Comparison of ENCODE assay signal across 17 mouse cellular contexts in genomic region chr13:54760906-54761305, GRCm38 (mm10). TPM values are rescaled to one million over a fixed set of nuclear protein-coding genes. Genes with fewer than 3 reads are reported as not detected.
"Had no signal": no experiment of that assay in that cellular context is flagged by ENCODE, and none has a peak within 500 bp of the region (broad histone marks: within the 10 kb centered on the region; RNA-seq: fewer than 3 reads in every experiment).

No protein-coding gene starts in this region.

- H3K4me3 ChIP-seq: limb, embryonic 12.5 days; liver, embryonic 13.5 days; lung, embryonic 15.5 days; midbrain, embryonic 12.5 days had no signal

- H3K27ac ChIP-seq: limb, embryonic 12.5 days; liver, embryonic 13.5 days; lung, embryonic 15.5 days; macrophage; midbrain, embryonic 12.5 days had no signal

- H3K9ac ChIP-seq: limb, embryonic 12.5 days; liver, embryonic 13.5 days; liver, postnatal 0 days; lung, embryonic 15.5 days; midbrain, embryonic 12.5 days had no signal

- H3K4me2 ChIP-seq: limb, embryonic 12.5 days; liver, embryonic 13.5 days; lung, embryonic 15.5 days; midbrain, embryonic 12.5 days had no signal

- H3K36me3 ChIP-seq: limb, embryonic 12.5 days; liver, embryonic 13.5 days; lung, embryonic 15.5 days; midbrain, embryonic 12.5 days had no signal

- H3K9me3 ChIP-seq: limb, embryonic 12.5 days; liver, embryonic 13.5 days; lung, embryonic 15.5 days; megakaryocyte, embryonic 14.5 days; midbrain, embryonic 12.5 days had no signal

- ATAC-seq: liver, postnatal 0 days had no signal

- DNase-seq: kidney, postnatal 10 days; kidney, postnatal 4 days; liver; liver, embryonic 13.5 days; liver, postnatal 0 days; lung, postnatal 14 days; thymus, postnatal 36 days had no signal

RNA-seq across cellular contexts. Expression of gene Sncb, which starts 5.5 kb away (rescaled TPM):
- polyA plus RNA-seq: limb, embryonic 12.5 days; liver, embryonic 13.5 days; liver, postnatal 0 days; macrophage; thymus, postnatal 0 days had no signal

RNA-seq across cellular contexts. Expression of gene Gprin1, which starts 11.2 kb away (rescaled TPM):
- polyA plus RNA-seq: liver, postnatal 0 days; macrophage had no signal

RNA-seq across cellular contexts. Expression of gene Eif4e1b, which starts 22.9 kb away (rescaled TPM):
- polyA plus RNA-seq: limb, embryonic 12.5 days; liver, embryonic 13.5 days; liver, postnatal 0 days; lung, embryonic 15.5 days; macrophage; midbrain, embryonic 12.5 days; midbrain, postnatal 0 days; neural tube, embryonic 14.5 days; small intestine, adult 2 months; stomach, embryonic 16.5 days; thymus, postnatal 0 days had no signal

RNA-seq across cellular contexts. Expression of gene Cdhr2, which starts 59.6 kb away (rescaled TPM):
- polyA plus RNA-seq: macrophage had no signal
